Mouse (Mus musculus) forebrain, embryonic 13.5 days (tissue): ENCODE measurements at regions not wholly inside any gene's neighbourhood (a gene's known extent, or its start where the extent isn't known, plus 50 kb on each side); places are given as distances from the start of the nearest gene placed in this dataset.

ENCODE experiments used
- ATAC-seq: fragments of 200-750 bp; cut with Nextera tagmentation; 2 replicates; pipeline ENCODE4 v1.8.0; 2017
- H3K27ac ChIP-seq: fragments of 300-500 bp; sonication (generic); 2 replicates; pipeline ENCODE4 v1.5.1; 2015; ENCODE audit warnings: inconsistent platforms, mild to moderate bottlenecking, moderate library complexity
- H3K27me3 ChIP-seq: fragments of 300-500 bp; sonication (generic); 2 replicates; pipeline ENCODE4 v1.6.1; 2015; ENCODE audit warnings: mild to moderate bottlenecking, inconsistent platforms
- H3K36me3 ChIP-seq: fragments of 300-500 bp; sonication (generic); 2 replicates; pipeline ENCODE4 v1.6.1; 2015; ENCODE audit warnings: mild to moderate bottlenecking, inconsistent platforms; ENCODE audit not compliant: poor library complexity, severe bottlenecking
- H3K4me1 ChIP-seq: fragments of 300-500 bp; sonication (generic); 2 replicates; pipeline ENCODE4 v1.6.1; 2015; ENCODE audit warnings: inconsistent platforms
- H3K4me2 ChIP-seq: fragments of 300-500 bp; sonication (generic); 2 replicates; pipeline ENCODE4 v1.6.1; 2015; ENCODE audit warnings: inconsistent platforms, mild to moderate bottlenecking, moderate library complexity
- H3K4me3 ChIP-seq: fragments of 300-500 bp; sonication (generic); 2 replicates; pipeline ENCODE4 v1.5.1; 2015; ENCODE audit warnings: mild to moderate bottlenecking, inconsistent platforms
- H3K9ac ChIP-seq: fragments of 300-500 bp; sonication (generic); 2 replicates; pipeline ENCODE4 v1.6.1; 2015; ENCODE audit warnings: mild to moderate bottlenecking, inconsistent platforms
- H3K9me3 ChIP-seq: fragments of 300-500 bp; sonication (generic); replicated peaks from 2 replicates; pipeline ENCODE4 v1.6.1; 2016; ENCODE audit warnings: inconsistent platforms
- WGBS: fragments of 180-500 bp; shearing (Covaris S2); methylation state at CpG from one replicate; pipeline ENCODE4 v1.1.7; 2015; 5-methylcytosine and 5-hydroxymethylcytosine counted together

DNA sequence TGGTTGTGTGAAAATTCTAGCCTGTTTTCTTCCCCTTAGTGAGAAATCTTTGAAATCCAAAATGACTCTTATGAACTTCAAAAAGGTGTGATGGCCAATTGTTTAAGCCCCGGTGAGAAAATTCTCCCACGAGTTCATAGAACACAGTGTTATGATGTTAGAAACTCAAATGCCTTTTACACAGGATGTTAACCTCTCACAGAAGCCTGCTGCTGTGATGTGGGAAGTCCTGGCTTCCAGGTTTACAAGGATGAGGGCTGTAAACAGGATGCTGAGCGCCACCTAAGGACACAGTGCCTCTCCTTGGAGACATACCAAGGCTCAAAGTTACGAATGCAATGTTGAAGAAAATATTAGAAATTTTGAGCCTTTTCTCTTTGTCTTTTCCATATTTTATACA is 222.8 kb downstream of the Gja1 start:
- Histone ChIP-seq H3K4me1 (no peaks in the 10 kb centered on the region), H3K27me3 (no peaks in the 10 kb centered on the region), H3K36me3 (no peaks in the 10 kb centered on the region), H3K27ac (no peak overlapping the region), H3K9ac (no peak overlapping the region), H3K9me3 (no peaks in the 10 kb centered on the region), H3K4me2 (no peak overlapping the region), H3K4me3 (no peak overlapping the region)
- 74% methylated on average over 4 of the region's 4 CpGs for WGBS
- no peak for ATAC-seq

GRCm38 (mm10) chr10:56611564-56612288 is 234.6 kb downstream of the Gja1 start:
- H3K9ac ChIP-seq = no peak overlapping the region
- 71% methylated on average over 8 of the region's 8 CpGs for WGBS
- H3K4me2 ChIP-seq = no peak overlapping the region
- H3K36me3 ChIP-seq = no peaks in the 10 kb centered on the region
- H3K4me1 ChIP-seq = no peaks in the 10 kb centered on the region
- ATAC-seq = 0 out of 2 replicates have a peak, but pooled peaks have one; percentile 50
- no peaks in the 10 kb centered on the region for H3K9me3 ChIP-seq
- no peak overlapping the region for H3K4me3 ChIP-seq
- H3K27ac ChIP-seq = no peak overlapping the region
- H3K27me3 ChIP-seq = no peaks in the 10 kb centered on the region

DNA sequence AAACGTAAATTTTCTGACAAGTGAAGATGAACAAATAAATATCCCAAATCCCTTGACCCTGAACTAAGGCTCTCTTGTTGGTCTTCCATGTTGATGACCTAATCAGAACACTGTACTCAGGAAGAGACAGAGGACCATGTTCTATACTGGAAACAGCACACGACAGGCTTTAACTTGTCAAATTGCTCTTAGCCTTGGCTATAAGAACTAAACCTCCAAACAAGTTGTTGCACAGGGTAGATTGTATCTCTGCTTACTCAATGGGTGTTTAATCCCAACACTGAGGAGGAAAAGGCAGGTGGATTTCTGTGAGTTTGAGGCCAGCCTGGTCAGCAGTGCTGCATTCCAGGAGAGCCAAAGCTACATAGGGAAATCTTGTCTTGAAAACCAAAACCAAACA is 265.5 kb downstream of the Gja1 start:
- 78% methylated on average over 2 of the region's 2 CpGs for WGBS
- ATAC-seq = no peak
- no peaks in the 10 kb centered on the region for H3K36me3 ChIP-seq

DNA sequence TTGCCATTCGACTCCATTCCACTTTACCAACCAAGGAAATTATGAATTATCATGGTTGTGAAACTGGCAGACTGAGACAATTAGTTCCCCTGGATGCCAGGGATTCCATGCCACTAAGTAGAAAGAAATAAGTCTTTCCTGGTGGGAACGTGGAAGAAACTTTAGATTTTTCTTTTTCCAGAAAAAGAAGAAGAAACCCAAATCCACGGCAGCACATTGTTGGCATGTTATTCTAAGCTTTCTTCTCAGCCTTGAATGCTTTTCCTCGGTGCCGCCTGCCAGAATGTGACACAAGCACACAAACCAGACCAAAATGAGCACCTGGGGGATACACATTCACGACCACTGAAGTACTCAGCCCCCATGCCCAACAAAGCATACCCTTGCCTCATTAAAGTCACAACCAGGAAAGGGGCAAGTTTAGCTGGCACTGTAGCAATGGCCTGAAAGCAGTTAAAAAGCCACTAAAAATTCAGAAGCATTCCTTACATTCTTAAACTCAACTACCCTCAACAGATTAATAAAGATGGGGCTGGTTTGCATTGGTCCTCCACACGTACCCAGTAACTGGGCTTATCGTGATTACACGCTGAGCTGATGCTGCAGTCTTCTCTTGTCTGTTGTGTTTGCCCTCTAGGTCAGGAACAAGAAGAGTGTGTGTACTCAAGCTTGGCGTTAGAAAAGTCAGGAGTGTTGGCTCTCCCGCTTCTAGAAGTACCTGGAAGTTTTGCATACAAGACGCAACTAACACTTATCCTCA is 266.4 kb downstream of the Gja1 start:
- WGBS = 76% methylated on average over 12 of the region's 12 CpGs
- Histone ChIP-seq H3K4me3 (no peak overlapping the region), H3K4me1 (no peaks in the 10 kb centered on the region), H3K27me3 (no peaks in the 10 kb centered on the region), H3K9ac (no peak overlapping the region), H3K9me3 (no peaks in the 10 kb centered on the region), H3K36me3 (no peaks in the 10 kb centered on the region), H3K27ac (no peak overlapping the region), H3K4me2 (no peak overlapping the region)
- ATAC-seq = no peak

More for the DNA sequence above, 265.5 kb downstream of the Gja1 start:
- no peaks in the 10 kb centered on the region for H3K9me3 ChIP-seq
- no peaks in the 10 kb centered on the region for H3K4me1 ChIP-seq
- H3K9ac ChIP-seq = no peak overlapping the region
- H3K4me3 ChIP-seq = no peak overlapping the region
- no peak overlapping the region for H3K4me2 ChIP-seq
- H3K27ac ChIP-seq = no peak overlapping the region
- no peaks in the 10 kb centered on the region for H3K27me3 ChIP-seq

GRCm38 (mm10) chr10:56660501-56660900 is 283.4 kb downstream of the Gja1 start:
- Histone ChIP-seq H3K9ac (no peak overlapping the region), H3K4me2 (no peak overlapping the region), H3K4me1 (no peaks in the 10 kb centered on the region), H3K27me3 (no peaks in the 10 kb centered on the region), H3K9me3 (no peaks in the 10 kb centered on the region), H3K36me3 (no peaks in the 10 kb centered on the region), H3K4me3 (no peak overlapping the region), H3K27ac (no peak overlapping the region)
- no peak for ATAC-seq
- WGBS = 90% methylated on average over 4 of the region's 4 CpGs

DNA sequence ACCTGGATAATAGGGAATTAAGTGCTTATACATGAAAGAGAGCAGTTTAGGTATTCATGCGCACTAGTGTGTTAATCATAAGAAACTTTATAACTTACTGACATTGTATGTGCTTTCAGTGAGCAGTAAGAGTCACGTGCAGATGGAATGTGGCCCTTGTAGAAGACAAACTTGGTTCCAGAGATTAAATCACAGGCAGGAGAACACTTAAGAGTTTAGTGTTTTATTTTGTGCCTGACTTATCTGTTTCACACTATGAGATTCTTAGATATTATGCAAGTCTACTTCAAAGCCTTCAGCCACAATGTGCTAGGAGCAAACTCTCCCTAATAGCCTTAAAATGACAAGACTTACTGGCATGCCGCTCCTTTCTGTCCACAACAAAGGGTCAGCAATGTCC is 296.8 kb downstream of the Gja1 start:
- H3K9me3 ChIP-seq = no peaks in the 10 kb centered on the region
- no peak overlapping the region for H3K9ac ChIP-seq
- H3K4me2 ChIP-seq = no peak overlapping the region
- WGBS = 79% methylated on average over 3 of the region's 3 CpGs
- no peak overlapping the region for H3K4me3 ChIP-seq
- H3K4me1 ChIP-seq = no peaks in the 10 kb centered on the region
- H3K36me3 ChIP-seq = no peaks in the 10 kb centered on the region
- no peak for ATAC-seq
- no peaks in the 10 kb centered on the region for H3K27me3 ChIP-seq
- no peak overlapping the region for H3K27ac ChIP-seq

DNA sequence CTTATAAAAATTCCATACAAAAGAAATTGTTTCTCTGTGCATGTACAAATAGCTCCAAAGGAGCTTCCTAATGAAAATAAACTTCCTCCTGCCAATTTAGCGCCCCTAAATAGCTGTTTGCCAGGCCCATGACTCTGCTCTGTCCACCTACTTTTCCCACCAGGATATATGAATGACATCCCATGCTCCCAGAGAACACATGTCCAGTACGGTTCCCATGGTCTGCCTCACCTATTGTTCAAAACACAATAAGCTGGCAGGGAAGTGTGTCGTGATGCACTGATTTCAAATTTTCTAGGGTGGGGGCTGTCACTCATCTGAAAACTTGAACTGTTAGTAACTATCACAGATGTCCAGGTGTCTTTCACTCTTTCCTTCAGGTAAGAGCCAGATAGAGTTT is 305.8 kb downstream of the Gja1 start:
- no peaks in the 10 kb centered on the region for H3K4me1 ChIP-seq
- H3K27me3 ChIP-seq = no peaks in the 10 kb centered on the region
- WGBS = 59% methylated on average over 3 of the region's 3 CpGs
- no peak overlapping the region for H3K4me2 ChIP-seq
- H3K9ac ChIP-seq = no peak overlapping the region
- ATAC-seq = no peak
- no peak overlapping the region for H3K27ac ChIP-seq
- no peaks in the 10 kb centered on the region for H3K36me3 ChIP-seq
- H3K9me3 ChIP-seq = no peaks in the 10 kb centered on the region
- H3K4me3 ChIP-seq = no peak overlapping the region

- H3K27ac ChIP-seq = no peak overlapping the region
- no peaks in the 10 kb centered on the region for H3K4me1 ChIP-seq
- H3K27me3 ChIP-seq = no peaks in the 10 kb centered on the region
- no peak overlapping the region for H3K9ac ChIP-seq
- no peaks in the 10 kb centered on the region for H3K36me3 ChIP-seq
- H3K4me3 ChIP-seq = no peak overlapping the region
- no peaks in the 10 kb centered on the region for H3K9me3 ChIP-seq
- ATAC-seq = no peak
- WGBS = 92% methylated on average over 8 of the region's 8 CpGs
- H3K4me2 ChIP-seq = no peak overlapping the region
These were observed 308.6 kb downstream of the Gja1 start for GRCm38 (mm10) chr10:56685655-56686250.

DNA sequence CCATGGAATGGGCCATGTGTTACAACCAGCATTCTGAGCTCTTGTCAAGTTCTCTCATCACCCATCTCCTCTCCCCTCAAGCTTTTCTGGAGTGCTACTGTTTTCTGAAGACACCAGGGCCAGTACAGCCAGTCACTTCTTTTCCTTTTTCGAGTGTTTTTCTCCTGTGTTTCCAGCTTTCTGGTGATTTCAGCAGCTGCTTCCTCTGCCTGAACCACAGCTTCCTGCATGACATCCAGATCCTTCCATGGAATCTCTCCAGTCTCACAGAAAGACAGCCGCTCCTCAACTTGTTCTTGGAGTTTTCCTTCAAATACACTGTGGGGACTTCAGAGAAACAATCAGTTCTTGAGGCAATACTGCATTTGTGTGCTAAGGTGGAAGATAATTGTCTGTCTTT is 314.3 kb downstream of the Gja1 start:
- H3K27me3 ChIP-seq = no peaks in the 10 kb centered on the region
- no peaks in the 10 kb centered on the region for H3K36me3 ChIP-seq
- WGBS = 84% methylated on average over 2 of the region's 2 CpGs
- H3K27ac ChIP-seq = no peak overlapping the region
- no peaks in the 10 kb centered on the region for H3K4me1 ChIP-seq
- H3K4me2 ChIP-seq = no peak overlapping the region
- no peaks in the 10 kb centered on the region for H3K9me3 ChIP-seq
- no peak overlapping the region for H3K9ac ChIP-seq
- no peak for ATAC-seq
- H3K4me3 ChIP-seq = no peak overlapping the region

- no peak overlapping the region for H3K4me3 ChIP-seq
- H3K9me3 ChIP-seq = no peaks in the 10 kb centered on the region
- H3K36me3 ChIP-seq = no peaks in the 10 kb centered on the region
- H3K4me2 ChIP-seq = no peak overlapping the region
- no peaks in the 10 kb centered on the region for H3K4me1 ChIP-seq
- no peak for ATAC-seq
- H3K9ac ChIP-seq = no peak overlapping the region
- no peaks in the 10 kb centered on the region for H3K27me3 ChIP-seq
- WGBS = 3% methylated on average over 3 of the region's 3 CpGs
- H3K27ac ChIP-seq = no peak overlapping the region
These were observed 318.0 kb downstream of the Gja1 start for GRCm38 (mm10) chr10:56695100-56695499.

GRCm38 (mm10) chr10:56700126-56700525 is 323.0 kb downstream of the Gja1 start:
- Histone ChIP-seq H3K9me3 (no peaks in the 10 kb centered on the region), H3K4me2 (no peak overlapping the region), H3K4me3 (no peak overlapping the region), H3K27me3 (no peaks in the 10 kb centered on the region), H3K4me1 (no peaks in the 10 kb centered on the region), H3K9ac (no peak overlapping the region), H3K27ac (no peak overlapping the region), H3K36me3 (no peaks in the 10 kb centered on the region)
- WGBS = 79% methylated on average over 6 of the region's 6 CpGs
- no peak for ATAC-seq

- H3K27ac ChIP-seq = no peak overlapping the region
- 0 out of 2 replicates have a peak, but pooled peaks cover 6% of the 10 kb centered on the region for H3K4me1 ChIP-seq
- no peaks in the 10 kb centered on the region for H3K36me3 ChIP-seq
- H3K4me3 ChIP-seq = no peak overlapping the region
- 90% methylated on average over 2 of the region's 2 CpGs for WGBS
- ATAC-seq = no peak
- H3K27me3 ChIP-seq = no peaks in the 10 kb centered on the region
- H3K9me3 ChIP-seq = no peaks in the 10 kb centered on the region
- H3K9ac ChIP-seq = no peak overlapping the region
- no peak overlapping the region for H3K4me2 ChIP-seq
These were observed 331.3 kb downstream of the Gja1 start for GRCm38 (mm10) chr10:56708411-56708810.
